Mouse (Mus musculus) erythroblast, embryonic 14.5 days (primary cell): ENCODE results near the gene Bcor.

ENCODE experiments used
- GATA1 ChIP-seq: IDR thresholded peaks from 2 replicates; pipeline ENCODE4 v1.6.1; 2012; ENCODE audit warnings: low read length, inconsistent platforms, mixed read lengths
- TAL1 ChIP-seq: IDR thresholded peaks from 3 replicates; pipeline ENCODE4 v1.6.1; 2012; ENCODE audit warnings: low read length, inconsistent platforms, mixed read lengths

GRCm38 (mm10) chrX:12137121-12137521 lies 23.0 kb downstream of the Bcor start:
- TF ChIP-seq TAL1 (no peak), GATA1 (no peak)
